Mouse (Mus musculus): ENCODE results near the gene Abcd1.
A peak's percentile ranks its signal among the peaks of the same experiment; 100 is the strongest.

- TF ChIP-seq CTCF (IDR thresholded peaks at IDR 0.05) (peak; percentile 73), POLR2A (IDR thresholded peaks at IDR 0.05; ENCODE audit: insufficient read depth, low read depth, low read length) (no peak)
Measured at GRCm38 (mm10) chrX:73672031-73672431, 44.4 kb upstream of the Abcd1 start.
